Mouse (Mus musculus) liver, embryonic 14.5 days (tissue): Measurements from ENCODE around the gene Zkscan4. TPM values are rescaled to one million over a fixed set of nuclear protein-coding genes. Genes with fewer than 3 reads are reported as not detected.
A peak's percentile ranks its signal among the peaks of the same experiment; 100 is the strongest.
"Not testable (repeated sequence)": the region's sequence is repeated elsewhere in the genome, so short reads cannot be mapped to it uniquely, and the experiment has no call there.

Source experiments
- ATAC-seq: fragments of 200-750 bp; cut with Nextera tagmentation; 2 replicates; pipeline ENCODE4 v1.8.0; 2017; ENCODE audit warnings: moderate number of reproducible peaks, mild to moderate bottlenecking, moderate library complexity; ENCODE audit not compliant: insufficient read depth
- DNase-seq, 3 experiments: peaks; one replicate each; pipeline ENCODE4 v3.0.0-alpha.2; 2012 to 2013; ENCODE audit warnings: low read depth in 3 of 3, low spot score in 3 of 3
- H3K27ac ChIP-seq: fragments of 300-500 bp; sonication (generic); 2 replicates; pipeline ENCODE4 v1.5.1; 2014; ENCODE audit warnings: moderate library complexity, mild to moderate bottlenecking, control low read depth, inconsistent platforms
- H3K27me3 ChIP-seq: fragments of 300-500 bp; sonication (generic); 2 replicates; pipeline ENCODE4 v1.6.1; 2014; ENCODE audit warnings: mild to moderate bottlenecking, low read length, moderate library complexity; ENCODE audit not compliant: control insufficient read depth, insufficient read depth
- H3K36me3 ChIP-seq: fragments of 300-500 bp; sonication (generic); replicated peaks from 2 replicates; pipeline ENCODE4 v1.6.1; 2014; ENCODE audit warnings: low read depth; ENCODE audit not compliant: control insufficient read depth, insufficient read depth
- H3K4me1 ChIP-seq, 2 experiments: fragments of 200-500 bp in 1 of 2; fragments of 300-500 bp in 1 of 2; sonication (generic) in 1 of 2; replicated peaks; 2 replicates each; pipeline ENCODE4 v1.6.1; 2012 to 2014; ENCODE audit warnings: antibody characterized with exemption in 1 of 2, inconsistent platforms in 1 of 2, low read length in 1 of 2; ENCODE audit not compliant: control insufficient read depth in 2 of 2, insufficient read depth in 2 of 2
- H3K4me2 ChIP-seq: fragments of 300-500 bp; sonication (generic); 2 replicates; pipeline ENCODE4 v1.6.1; 2014; ENCODE audit warnings: low read depth, mild to moderate bottlenecking, control low read depth, moderate library complexity
- H3K4me3 ChIP-seq, 2 experiments: fragments of 200-500 bp in 1 of 2; fragments of 300-500 bp in 1 of 2; sonication (generic) in 1 of 2; 2 replicates each; pipeline ENCODE4 v1.5.1; 2012 to 2014; ENCODE audit warnings: low read depth in 2 of 2, low read length in 2 of 2, mild to moderate bottlenecking in 2 of 2, control low read depth in 1 of 2, inconsistent platforms in 1 of 2, moderate library complexity in 1 of 2; ENCODE audit not compliant: insufficient read depth in 1 of 2
- H3K9ac ChIP-seq: fragments of 300-500 bp; sonication (generic); replicated peaks from 2 replicates; pipeline ENCODE4 v1.6.1; 2014; ENCODE audit warnings: mild to moderate bottlenecking, control low read depth, moderate library complexity
- H3K9me3 ChIP-seq: fragments of 300-500 bp; sonication (generic); 2 replicates; pipeline ENCODE4 v1.6.1; 2016; ENCODE audit warnings: low read length, mixed read lengths; ENCODE audit not compliant: control insufficient read depth
- CTCF ChIP-seq: IDR thresholded peaks from 2 replicates; pipeline ENCODE4 v1.5.1; 2016; ENCODE audit warnings: antibody characterized with exemption, low read depth, control low read depth
- EP300 ChIP-seq: IDR thresholded peaks from 2 replicates; pipeline ENCODE4 v1.6.1; 2016; ENCODE audit warnings: antibody characterized with exemption, low read depth
- WGBS: fragments of 180-500 bp; shearing (Covaris S2); extraction: QIAGEN DNeasy Blood & Tissue Kit; methylation state at CpG from one replicate; pipeline ENCODE4 v1.1.7; 2014; ENCODE audit not compliant: insufficient replicate concordance; 5-methylcytosine and 5-hydroxymethylcytosine counted together
- polyA plus RNA-seq, 2 experiments: library from polyadenylated mRNA; depleted of rRNA in 1 of 2; stranded (reverse) in 1 of 2; unstranded in 1 of 2; fragments of >200 nt; fragmentation: Nextera tagmentation in 1 of 2; extraction: Ambion mirVana in 1 of 2; gene quantifications; 2 replicates each; pipeline versions ENCODE4 v1.2.1 to v1.2.3; 2012 to 2014

Gene Zkscan4
- polyA plus RNA-seq, 2 experiments = 0.21 to 0.30 TPM

DNA sequence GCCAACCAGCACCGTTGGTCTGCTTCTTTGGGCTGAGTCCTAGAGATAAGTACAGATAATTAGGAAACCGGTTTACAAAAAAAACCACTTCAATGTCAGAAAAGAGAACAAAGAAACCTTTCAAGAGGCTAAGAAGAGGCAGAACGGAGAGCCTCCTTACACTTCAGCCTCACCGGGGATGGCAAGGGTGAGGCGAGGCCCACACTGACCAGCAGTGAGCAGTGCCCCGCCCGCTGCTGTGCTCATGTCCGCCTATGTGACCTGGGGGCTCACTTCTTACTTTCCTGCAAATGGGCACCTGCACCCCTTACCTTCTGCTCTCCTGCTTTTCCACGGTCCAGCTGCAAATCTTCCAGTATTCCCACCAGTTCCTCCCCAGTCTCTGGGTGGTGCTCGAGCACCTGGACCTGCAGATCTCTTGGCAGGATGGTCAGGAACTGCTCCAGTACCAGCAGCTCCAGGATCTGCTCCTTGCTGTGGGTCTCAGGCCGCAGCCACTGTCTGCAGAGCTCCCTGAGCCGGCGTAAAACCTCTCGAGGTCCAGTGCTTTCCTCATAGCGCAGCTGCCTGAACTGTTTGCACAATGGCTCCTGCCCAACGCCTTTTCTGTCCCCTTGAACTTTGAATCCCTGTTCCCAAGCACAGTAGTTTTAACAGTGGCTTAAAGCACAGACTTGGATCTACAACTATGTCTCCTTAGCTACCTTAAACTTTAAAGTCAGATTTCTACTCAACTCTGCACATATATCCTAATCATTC is 30.7 kb upstream of the Zkscan4 start:
- WGBS = 74% methylated on average over 16 of the region's 16 CpGs
- no peak for ATAC-seq
- Histone ChIP-seq H3K27ac (no peak overlapping the region), H3K4me2 (peak overlapping the region; percentile 6; the same call in 1 of the 2 replicates), H3K4me1 (peaks cover 2 to 11% of the 10 kb centered on the region in 2 experiments; a peak in 3 of 4 replicates), H3K27me3 (no peaks in the 10 kb centered on the region), H3K36me3 (peaks cover 12% of the 10 kb centered on the region), H3K9me3 (no peaks in the 10 kb centered on the region), H3K9ac (no peak overlapping the region), H3K4me3 (no peak overlapping the region)
- DNase-seq = no peak
- TF ChIP-seq CTCF = no peak
- no peak for TF ChIP-seq EP300

DNA sequence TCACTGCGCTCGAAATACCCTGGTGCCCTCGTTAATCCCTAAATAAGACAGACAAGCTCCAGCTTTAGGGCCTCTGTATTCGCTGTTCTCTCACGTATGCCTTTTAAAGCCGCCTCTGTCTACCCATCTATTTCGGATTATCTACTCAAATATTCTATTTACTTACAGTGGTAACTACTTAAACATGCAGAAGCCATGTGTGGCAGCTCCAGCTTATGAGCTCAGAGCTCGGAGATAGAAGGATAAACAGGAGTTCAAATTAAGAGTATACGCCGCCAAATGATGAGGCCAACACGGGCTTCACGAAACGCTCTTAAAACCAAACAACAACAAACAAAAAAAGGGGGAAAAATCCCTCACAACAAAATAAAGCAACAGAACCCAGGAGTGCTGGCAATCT is 25.7 kb upstream of the Zkscan4 start:
- no peak overlapping the region for H3K27ac ChIP-seq
- peak overlapping the region; percentile 77 for H3K4me2 ChIP-seq
- no peaks in the 10 kb centered on the region for H3K36me3 ChIP-seq
- H3K9me3 ChIP-seq = no peaks in the 10 kb centered on the region
- H3K27me3 ChIP-seq = no peaks in the 10 kb centered on the region
- DNase-seq = no peak
- peak overlapping the region; percentile 68 to 85 for H3K4me3 ChIP-seq
- peaks cover 2 to 13% of the 10 kb centered on the region in 2 experiments; a peak in 3 of 4 replicates for H3K4me1 ChIP-seq
- TF ChIP-seq CTCF = no peak
- no peak for TF ChIP-seq EP300
- WGBS = 3% methylated on average over 13 of the region's 13 CpGs
- ATAC-seq = no peak
- peak overlapping the region; percentile 68 for H3K9ac ChIP-seq

DNA sequence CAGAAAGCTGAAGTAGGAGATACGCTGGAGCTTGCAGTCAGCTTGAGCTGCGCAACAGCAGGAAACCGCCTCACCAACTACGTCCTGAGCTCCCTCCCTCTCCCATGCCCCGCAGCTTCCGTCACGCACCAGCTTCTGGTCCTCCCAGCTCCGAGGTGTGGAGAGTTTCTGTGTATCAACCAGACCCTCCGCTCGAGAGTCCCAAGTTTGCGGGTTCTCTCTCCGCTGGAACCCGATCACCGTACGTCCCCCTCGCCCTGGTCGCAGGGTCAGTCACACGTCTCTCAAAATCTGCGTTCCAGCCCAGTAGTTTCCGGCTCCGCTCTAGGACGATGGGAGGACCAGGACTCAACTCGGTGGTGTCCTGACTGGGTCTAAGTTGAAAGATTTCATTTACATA is 25.3 kb upstream of the Zkscan4 start, which contains the start of gene Zscan26:
TSS of gene Zscan26 (minus strand) at position 282 of the 400 bp plus-strand sequence.
- DNase-seq (peak; percentile 52 to 58 (median 54)), ATAC-seq (peak; percentile 76)
- peak within 1 kb of the TSS; percentile 68 for H3K9ac ChIP-seq
- H3K27ac ChIP-seq = no peak within 1 kb of the TSS; the same call in 1 of the 2 replicates
- peak within 1 kb of the TSS; percentile 77 for H3K4me2 ChIP-seq
- no peaks in the 10 kb centered on the region for H3K36me3 ChIP-seq
- TF ChIP-seq EP300 (no peak), CTCF (no peak)
- no peaks in the 10 kb centered on the region for H3K27me3 ChIP-seq
- no peaks in the 10 kb centered on the region for H3K9me3 ChIP-seq
- peak within 1 kb of the TSS; percentile 68 to 85 for H3K4me3 ChIP-seq
- under 1% methylated on average over 23 of the region's 23 CpGs for WGBS
- peaks cover 2 to 13% of the 10 kb centered on the region in 2 experiments; a peak in 3 of 4 replicates for H3K4me1 ChIP-seq

DNA sequence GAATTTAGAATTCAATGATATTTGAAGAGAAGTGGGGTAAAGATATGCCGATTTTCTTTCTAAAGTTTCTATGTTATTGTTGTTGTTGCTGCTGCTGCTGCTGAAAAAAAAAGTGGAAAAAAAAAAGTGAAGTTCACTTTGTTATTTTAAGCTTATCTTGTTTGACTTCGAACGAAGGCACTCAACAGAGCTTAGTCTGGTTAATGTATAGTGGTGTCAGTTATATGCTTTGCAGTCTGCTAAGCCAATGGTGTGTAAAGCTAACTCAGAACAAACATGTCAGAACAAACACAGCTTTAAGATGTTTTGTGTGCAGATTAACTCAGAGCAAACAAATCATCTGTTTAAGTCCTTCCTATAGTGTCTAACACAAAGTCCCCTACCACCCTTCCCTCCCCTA is 24.6 kb upstream of the Zkscan4 start:
- Histone ChIP-seq H3K4me1 (peaks cover 2 to 13% of the 10 kb centered on the region in 2 experiments; a peak in 3 of 4 replicates), H3K27ac (no peak overlapping the region), H3K4me2 (peak overlapping the region; percentile 77), H3K9me3 (no peaks in the 10 kb centered on the region), H3K4me3 (peak overlapping the region in 1 of 2 experiments; percentile 68; a peak in 2 of 4 replicates), H3K27me3 (no peaks in the 10 kb centered on the region), H3K36me3 (no peaks in the 10 kb centered on the region), H3K9ac (no peak overlapping the region)
- TF ChIP-seq EP300 = no peak
- no peak for TF ChIP-seq CTCF
- no peak for DNase-seq
- 54% methylated on average over 3 of the region's 3 CpGs for WGBS
- ATAC-seq = peak; percentile 59; the same call in 1 of the 2 replicates

DNA sequence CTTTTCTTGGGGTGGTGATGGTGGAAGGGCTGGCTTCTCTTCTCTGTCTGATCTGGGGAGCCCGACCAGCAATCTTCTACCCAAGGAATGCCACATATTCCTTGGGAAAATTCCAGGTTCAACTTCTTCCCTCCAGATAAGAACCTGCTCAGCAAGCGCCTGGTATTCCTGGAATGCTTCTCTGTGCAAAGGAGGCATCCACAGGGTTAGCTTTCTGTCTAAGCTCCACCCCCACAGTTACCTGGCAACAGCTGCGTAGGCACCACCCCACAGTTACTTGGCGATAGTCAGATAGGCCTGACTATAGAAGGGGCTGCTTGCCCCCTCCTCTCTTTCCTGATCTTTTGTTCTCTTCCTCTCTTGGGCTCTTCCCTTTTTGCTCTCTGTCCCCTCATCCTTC is 22.4 kb upstream of the Zkscan4 start:
- no peak for ATAC-seq
- no peak for DNase-seq
- H3K27ac ChIP-seq = no peak overlapping the region
- H3K4me3 ChIP-seq = no peak overlapping the region
- H3K27me3 ChIP-seq = no peaks in the 10 kb centered on the region
- no peak overlapping the region for H3K4me2 ChIP-seq
- H3K36me3 ChIP-seq = no peaks in the 10 kb centered on the region
- H3K4me1 ChIP-seq = peaks cover 2 to 13% of the 10 kb centered on the region in 2 experiments; a peak in 3 of 4 replicates
- 26% methylated on average over 4 of the region's 4 CpGs for WGBS
- H3K9ac ChIP-seq = no peak overlapping the region
- TF ChIP-seq EP300 (no peak), CTCF (no peak)
- no peaks in the 10 kb centered on the region for H3K9me3 ChIP-seq

DNA sequence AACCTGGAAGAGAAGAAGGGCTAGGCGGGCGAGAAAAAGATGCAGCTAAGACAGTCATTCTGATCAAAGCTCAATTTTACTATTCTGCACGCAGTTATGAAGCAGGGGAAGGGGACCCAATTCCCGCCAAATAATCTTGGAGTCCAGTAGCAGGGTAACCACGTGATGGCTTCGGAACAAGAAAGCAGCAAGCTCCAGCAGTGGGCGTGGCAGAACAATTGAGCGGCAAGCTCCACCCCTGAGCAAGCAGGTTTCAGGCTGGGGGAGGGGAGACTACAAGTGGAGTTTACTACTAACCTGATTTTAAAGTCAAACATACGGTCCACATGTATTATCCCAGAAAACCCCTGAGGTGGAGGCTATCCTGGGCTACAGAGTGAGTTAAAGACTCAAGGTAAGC is 16.2 kb upstream of the Zkscan4 start:
- H3K36me3 ChIP-seq, DNase-seq, H3K9ac ChIP-seq, H3K4me1 ChIP-seq, H3K4me2 ChIP-seq, H3K27ac ChIP-seq, H3K4me3 ChIP-seq, ATAC-seq, H3K27me3 ChIP-seq, H3K9me3 ChIP-seq: not testable (repeated sequence)
- WGBS = 40% methylated on average over 9 of the region's 9 CpGs
